Mouse (Mus musculus): Measurements from ENCODE around the gene Emp1. TPM values are rescaled to one million over a fixed set of nuclear protein-coding genes. Genes with fewer than 3 reads are reported as not detected.
A peak's percentile ranks its signal among the peaks of the same experiment; 100 is the strongest.

Gene Emp1
- polyA plus RNA-seq, 1 experiment from 2014 or later = 136 TPM

DNA sequence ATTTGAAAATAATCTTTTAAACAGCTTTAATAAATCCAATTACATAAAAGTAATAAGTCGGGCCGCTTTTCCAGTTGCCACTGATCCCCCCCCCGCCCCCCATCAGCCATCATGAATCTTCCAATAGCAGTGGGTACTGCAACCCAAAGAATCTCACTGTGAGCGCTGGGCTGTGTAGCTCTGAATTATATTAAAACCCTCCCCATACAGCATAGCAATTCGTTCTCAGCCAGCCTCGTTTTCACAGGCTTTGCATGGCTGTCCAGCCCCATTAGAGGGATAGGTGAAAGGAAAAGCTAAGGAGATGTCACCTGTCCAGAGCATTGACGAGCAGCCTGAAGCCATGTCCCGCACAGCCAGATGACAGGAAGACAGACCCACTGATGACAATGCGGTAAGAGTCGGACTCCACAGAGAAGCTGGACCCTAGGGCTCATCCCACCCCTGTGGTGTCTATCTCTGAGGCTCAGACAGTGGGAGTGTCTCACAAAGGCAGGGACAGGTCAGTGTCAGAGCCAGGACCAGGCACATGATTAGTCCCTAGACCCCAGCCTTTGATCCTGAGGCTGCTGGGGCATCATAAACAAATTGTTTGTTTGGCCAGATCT lies 49.5 kb downstream of the Emp1 start:
- Histone ChIP-seq H3K9me3 (ENCODE audit: low read length) (no peaks in the 10 kb centered on the region), H3K4me3 (ENCODE audit: low read depth, low read length) (no peak overlapping the region), H3K27me3 (replicated peaks; ENCODE audit: insufficient read depth, low read length) (no peaks in the 10 kb centered on the region), H3K4me1 (ENCODE audit: insufficient read depth, low read depth, low read length) (no peaks in the 10 kb centered on the region), H3K4me2 (replicated peaks; ENCODE audit: low read depth, low read length) (no peak overlapping the region), H3K9ac (replicated peaks; ENCODE audit: low read depth) (no peak overlapping the region), H3K36me3 (ENCODE audit: insufficient read depth, low read length) (no peaks in the 10 kb centered on the region), H3K27ac (ENCODE audit: low read length) (no peak overlapping the region)
- no peak for ATAC-seq
- 87% methylated on average over 10 of the region's 10 CpGs for WGBS
- TF ChIP-seq EP300 (IDR thresholded peaks at IDR 0.05) = no peak
- TF ChIP-seq CTCF (IDR thresholded peaks at IDR 0.05) = no peak
- no peak for DNase-seq (ENCODE audit: low spot score)

DNA sequence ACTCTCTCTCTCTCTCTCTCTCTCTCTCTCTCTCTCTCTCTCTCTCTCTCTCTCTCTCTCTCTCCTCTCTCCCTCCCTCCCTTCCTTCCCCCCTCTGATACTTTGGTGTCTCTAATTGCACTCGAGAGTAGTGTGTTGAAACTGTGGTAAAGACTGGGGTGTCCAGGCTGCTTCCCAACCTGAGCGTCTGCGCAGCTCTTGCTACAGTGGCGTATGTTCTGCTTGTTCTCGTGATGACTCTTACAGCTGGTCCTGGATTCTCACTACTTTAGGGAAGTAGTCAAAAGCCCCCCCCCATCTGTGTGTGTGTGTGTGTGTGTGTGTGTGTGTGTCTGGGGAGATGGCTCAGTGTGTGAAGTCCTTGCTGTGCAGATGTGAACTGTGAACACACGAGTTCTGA lies 50.3 kb downstream of the Emp1 start:
- ATAC-seq = no peak
- H3K4me3 ChIP-seq (ENCODE audit: low read depth, low read length) = no peak overlapping the region
- TF ChIP-seq EP300 (IDR thresholded peaks at IDR 0.05) = no peak
- no peak overlapping the region for H3K4me2 ChIP-seq (replicated peaks; ENCODE audit: low read depth, low read length)
- H3K36me3 ChIP-seq (ENCODE audit: insufficient read depth, low read length) = no peaks in the 10 kb centered on the region
- no peak overlapping the region for H3K9ac ChIP-seq (replicated peaks; ENCODE audit: low read depth)
- no peak for DNase-seq (ENCODE audit: low spot score)
- H3K27ac ChIP-seq (ENCODE audit: low read length) = no peak overlapping the region
- 74% methylated on average over 6 of the region's 6 CpGs for WGBS
- H3K4me1 ChIP-seq (ENCODE audit: insufficient read depth, low read depth, low read length) = no peaks in the 10 kb centered on the region
- H3K9me3 ChIP-seq (ENCODE audit: low read length) = no peaks in the 10 kb centered on the region
- H3K27me3 ChIP-seq (replicated peaks; ENCODE audit: insufficient read depth, low read length) = no peaks in the 10 kb centered on the region

DNA sequence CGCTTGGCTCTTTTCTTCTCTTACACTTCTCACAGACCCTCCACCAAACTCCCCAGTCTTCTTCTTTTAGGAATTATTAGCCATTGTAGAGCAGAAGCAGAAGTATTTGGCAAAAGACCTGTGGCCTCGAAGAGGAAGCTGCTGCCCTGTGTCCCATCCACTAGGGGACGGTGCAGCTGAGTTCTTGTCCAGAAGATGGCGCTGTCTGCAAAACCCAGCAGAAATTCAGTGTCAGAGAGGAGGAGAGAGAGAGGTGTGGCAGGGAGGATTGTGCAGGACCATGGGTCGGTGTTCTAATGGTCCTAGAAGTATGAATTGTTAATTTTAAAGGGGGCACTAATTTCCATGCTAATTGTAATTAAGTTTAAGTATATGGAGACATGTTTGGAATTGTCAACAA lies 55.1 kb downstream of the Emp1 start:
- DNase-seq (ENCODE audit: low spot score) (peak; percentile 39), ATAC-seq (peak; percentile 26; the same call in 1 of the 2 replicates)
- TF ChIP-seq EP300 (IDR thresholded peaks at IDR 0.05) (no peak), CTCF (IDR thresholded peaks at IDR 0.05) (peak; percentile 90)
- Histone ChIP-seq H3K36me3 (ENCODE audit: insufficient read depth, low read length) (no peaks in the 10 kb centered on the region), H3K9ac (replicated peaks; ENCODE audit: low read depth) (no peak overlapping the region), H3K4me2 (replicated peaks; ENCODE audit: low read depth, low read length) (no peak overlapping the region), H3K27ac (ENCODE audit: low read length) (no peak overlapping the region), H3K4me3 (ENCODE audit: low read depth, low read length) (no peak overlapping the region), H3K9me3 (ENCODE audit: low read length) (no peaks in the 10 kb centered on the region), H3K4me1 (ENCODE audit: insufficient read depth, low read depth, low read length) (no peaks in the 10 kb centered on the region), H3K27me3 (replicated peaks; ENCODE audit: insufficient read depth, low read length) (no peaks in the 10 kb centered on the region)
- whole genome bisulfite sequencing = 33% methylated on average over 5 of the region's 5 CpGs

DNA sequence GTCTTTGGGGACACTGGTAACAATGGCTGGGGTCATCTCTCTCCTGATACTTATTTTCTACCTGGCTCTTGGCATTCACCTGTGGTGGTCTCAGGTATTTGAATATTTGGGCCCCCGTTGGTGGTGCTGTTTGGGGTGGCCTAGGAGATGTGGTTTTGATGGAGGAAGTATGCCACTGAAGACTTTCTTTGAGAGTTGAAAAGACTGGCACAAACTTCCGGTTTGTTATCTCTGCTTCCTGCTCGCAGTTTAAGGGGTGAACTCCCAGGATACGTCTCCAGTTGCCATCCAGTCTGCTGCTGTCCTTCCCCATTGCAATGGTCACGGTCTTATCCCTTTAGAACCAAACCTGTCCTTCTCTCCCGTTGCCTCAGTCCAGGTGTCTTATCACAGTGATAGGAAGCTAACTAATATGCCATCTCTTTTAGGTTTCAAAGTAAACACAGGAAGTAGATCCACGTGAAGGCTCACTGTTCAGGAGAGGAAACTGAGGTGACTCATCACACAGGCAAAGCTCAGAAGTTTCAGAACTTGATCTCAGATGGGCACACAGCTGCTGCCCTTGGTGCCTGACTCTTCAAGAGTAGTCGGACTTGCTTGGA lies 56.0 kb downstream of the Emp1 start:
- DNase-seq (ENCODE audit: low spot score) = no peak
- Histone ChIP-seq H3K9me3 (ENCODE audit: low read length) (no peaks in the 10 kb centered on the region), H3K27me3 (replicated peaks; ENCODE audit: insufficient read depth, low read length) (no peaks in the 10 kb centered on the region), H3K4me1 (ENCODE audit: insufficient read depth, low read depth, low read length) (no peaks in the 10 kb centered on the region), H3K4me3 (ENCODE audit: low read depth, low read length) (no peak overlapping the region), H3K9ac (replicated peaks; ENCODE audit: low read depth) (no peak overlapping the region), H3K4me2 (replicated peaks; ENCODE audit: low read depth, low read length) (no peak overlapping the region), H3K27ac (ENCODE audit: low read length) (no peak overlapping the region), H3K36me3 (ENCODE audit: insufficient read depth, low read length) (no peaks in the 10 kb centered on the region)
- ATAC-seq = no peak
- TF ChIP-seq EP300 (IDR thresholded peaks at IDR 0.05) = no peak
- no peak for TF ChIP-seq CTCF (IDR thresholded peaks at IDR 0.05)
- 56% methylated on average over 8 of the region's 8 CpGs for WGBS

DNA sequence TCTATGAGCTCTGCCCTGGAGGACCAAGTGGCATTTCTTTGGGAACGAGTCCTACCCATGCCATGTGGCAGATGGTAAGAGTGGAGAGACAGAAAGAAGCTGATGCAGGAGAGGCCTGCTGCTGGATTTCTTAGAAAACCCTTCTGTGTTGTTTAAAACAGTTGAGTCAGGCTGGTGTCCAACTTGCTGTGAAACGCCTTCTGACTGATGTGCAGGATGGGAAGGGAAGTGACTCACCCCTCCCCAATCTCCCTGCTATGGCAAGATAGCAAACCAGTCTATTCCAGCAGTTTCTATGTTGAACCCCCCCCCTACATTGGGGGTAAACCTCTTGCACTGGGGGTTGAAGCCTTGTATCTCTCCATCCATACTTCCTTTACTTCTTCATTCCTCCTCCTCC lies 65.9 kb downstream of the Emp1 start:
- DNase-seq (ENCODE audit: low spot score) (no peak), ATAC-seq (no peak)
- no peaks in the 10 kb centered on the region for H3K4me1 ChIP-seq (ENCODE audit: insufficient read depth, low read depth, low read length)
- TF ChIP-seq CTCF (IDR thresholded peaks at IDR 0.05) (no peak), EP300 (IDR thresholded peaks at IDR 0.05) (no peak)
- H3K27me3 ChIP-seq (replicated peaks; ENCODE audit: insufficient read depth, low read length) = no peaks in the 10 kb centered on the region
- 66% methylated on average over 2 of the region's 2 CpGs for WGBS
- H3K36me3 ChIP-seq (ENCODE audit: insufficient read depth, low read length) = no peaks in the 10 kb centered on the region
- no peak overlapping the region for H3K9ac ChIP-seq (replicated peaks; ENCODE audit: low read depth)
- H3K27ac ChIP-seq (ENCODE audit: low read length) = no peak overlapping the region
- no peaks in the 10 kb centered on the region for H3K9me3 ChIP-seq (ENCODE audit: low read length)
- no peak overlapping the region for H3K4me3 ChIP-seq (ENCODE audit: low read depth, low read length)
- no peak overlapping the region for H3K4me2 ChIP-seq (replicated peaks; ENCODE audit: low read depth, low read length)

DNA sequence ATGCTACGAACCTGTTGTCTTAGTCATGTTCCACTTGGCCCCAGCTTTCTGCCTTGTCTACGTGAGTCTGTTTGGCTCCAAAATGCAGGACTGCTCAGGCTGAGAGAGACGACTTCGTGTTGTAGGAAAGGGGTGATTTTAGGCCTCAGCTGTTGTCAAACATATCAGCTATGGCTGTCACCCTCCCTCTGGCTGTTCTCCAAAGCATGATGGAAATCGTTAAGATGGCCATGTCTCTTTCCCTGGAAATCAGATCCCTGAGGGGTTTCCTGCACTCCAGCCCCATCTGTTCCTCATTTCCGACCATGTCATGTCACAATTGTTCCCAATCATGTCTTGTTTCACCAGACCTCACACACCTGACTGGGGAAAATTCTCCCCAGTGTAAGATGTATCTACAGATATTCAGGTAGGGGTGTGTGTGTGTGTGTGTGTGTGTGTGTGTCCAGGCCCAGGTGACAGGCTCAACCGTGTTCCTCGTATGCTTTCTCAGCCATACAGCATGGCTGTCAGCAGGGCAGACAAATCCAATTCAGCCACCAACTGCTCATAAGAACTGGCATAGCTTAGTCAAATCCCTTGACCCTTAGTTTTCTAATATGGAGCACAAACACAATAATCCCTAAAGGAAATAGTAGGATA lies 67.0 kb downstream of the Emp1 start:
- no peaks in the 10 kb centered on the region for H3K9me3 ChIP-seq (ENCODE audit: low read length)
- H3K4me2 ChIP-seq (replicated peaks; ENCODE audit: low read depth, low read length) = no peak overlapping the region
- H3K4me1 ChIP-seq (ENCODE audit: insufficient read depth, low read depth, low read length) = no peaks in the 10 kb centered on the region
- H3K36me3 ChIP-seq (ENCODE audit: insufficient read depth, low read length) = no peaks in the 10 kb centered on the region
- H3K9ac ChIP-seq (replicated peaks; ENCODE audit: low read depth) = no peak overlapping the region
- TF ChIP-seq CTCF (IDR thresholded peaks at IDR 0.05) = no peak
- ATAC-seq (no peak), DNase-seq (ENCODE audit: low spot score) (no peak)
- no peaks in the 10 kb centered on the region for H3K27me3 ChIP-seq (replicated peaks; ENCODE audit: insufficient read depth, low read length)
- H3K27ac ChIP-seq (ENCODE audit: low read length) = no peak overlapping the region
- 57% methylated on average over 8 of the region's 8 CpGs for WGBS
- H3K4me3 ChIP-seq (ENCODE audit: low read depth, low read length) = no peak overlapping the region
